Mouse (Mus musculus): ENCODE measurements around the gene Hspa5. TPM values are rescaled to one million over a fixed set of nuclear protein-coding genes. Genes with fewer than 3 reads are reported as not detected.
A peak's percentile ranks its signal among the peaks of the same experiment; 100 is the strongest.

Gene Hspa5
- polyA plus RNA-seq (2014; fragmentation: Nextera tagmentation; extraction: Ambion mirVana), result 423 and 537 TPM in 2 replicates

DNA sequence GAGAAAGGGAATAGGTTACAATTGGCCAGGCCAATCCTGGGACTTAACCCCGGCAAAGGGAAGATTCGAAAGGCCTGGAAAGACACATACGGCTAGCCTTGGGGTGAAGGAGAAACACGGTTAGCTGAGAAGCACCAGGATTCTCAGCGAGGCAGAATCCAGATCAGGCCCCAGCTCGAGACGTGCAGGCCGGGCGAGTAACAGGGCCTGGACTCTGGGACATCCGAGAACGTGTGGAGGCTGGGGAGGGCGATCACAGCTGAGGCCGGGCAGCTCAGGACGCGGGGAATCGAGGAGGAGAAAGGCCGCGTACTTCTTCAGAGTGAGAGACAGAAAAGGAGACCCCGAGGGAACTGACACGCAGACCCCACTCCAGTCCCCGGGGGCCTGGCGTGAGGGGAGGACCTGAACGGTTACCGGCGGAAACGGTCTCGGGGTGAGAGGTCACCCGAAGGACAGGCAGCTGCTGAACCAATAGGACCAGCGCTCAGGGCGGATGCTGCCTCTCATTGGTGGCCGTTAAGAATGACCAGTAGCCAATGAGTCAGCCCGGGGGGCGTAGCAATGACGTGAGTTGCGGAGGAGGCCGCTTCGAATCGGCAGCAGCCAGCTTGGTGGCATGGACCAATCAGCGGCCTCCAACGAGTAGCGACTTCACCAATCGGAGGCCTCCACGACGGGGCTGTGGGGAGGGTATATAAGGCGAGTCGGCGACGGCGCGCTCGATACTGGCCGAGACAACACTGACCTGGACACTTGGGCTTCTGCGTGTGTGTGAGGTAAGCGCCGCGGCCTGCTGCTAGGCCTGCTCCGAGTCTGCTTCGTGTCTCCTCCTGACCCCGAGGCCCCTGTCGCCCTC, at the start of gene Hspa5:
TSS of gene Hspa5 (plus strand) at position 603 of the 859 bp plus-strand sequence.
- peak within 1 kb of the TSS; percentile 79 for H3K4me2 ChIP-seq (replicated peaks)
- H3K27ac ChIP-seq, result peak within 1 kb of the TSS; percentile 95
- H3K4me1 ChIP-seq (replicated peaks; ENCODE audit: control insufficient read depth, insufficient read depth, low read length), result peaks cover 45% of the 10 kb centered on the region
- DNase-seq (ENCODE audit: low spot score), result peak; percentile 97
- peaks cover 38% of the 10 kb centered on the region for H3K36me3 ChIP-seq (replicated peaks; ENCODE audit: control insufficient read depth, insufficient read depth)
- no peaks in the 10 kb centered on the region for H3K27me3 ChIP-seq (ENCODE audit: control insufficient read depth, insufficient read depth, low read length)
- H3K4me3 ChIP-seq (replicated peaks; ENCODE audit: low read length), result peak within 1 kb of the TSS; percentile 91
- ATAC-seq (ENCODE audit: low FRiP score), result peak; percentile 99
- H3K9me3 ChIP-seq (ENCODE audit: control insufficient read depth, low read length), result no peaks in the 10 kb centered on the region
- peak within 1 kb of the TSS; percentile 95 for H3K9ac ChIP-seq
- under 1% methylated on average over 60 of the region's 60 CpGs for WGBS

DNA sequence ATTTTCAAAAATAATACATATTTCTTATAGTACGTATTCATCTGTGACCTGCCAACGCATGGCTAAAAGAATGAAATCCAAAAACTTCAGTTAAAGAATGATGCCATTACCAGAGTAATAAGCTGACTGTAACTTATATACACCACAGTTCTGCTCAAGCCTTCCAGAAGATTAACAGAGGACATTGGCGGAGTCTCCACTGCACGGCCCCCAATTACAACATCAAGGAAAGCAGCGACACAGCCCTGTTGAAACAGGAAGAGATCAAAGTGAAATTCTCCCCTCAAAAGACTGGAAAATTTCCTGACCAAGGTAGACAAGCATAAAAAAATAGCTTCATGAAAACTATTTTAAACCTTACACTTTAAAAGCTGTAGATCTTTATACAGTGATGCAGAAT, 46.5 kb upstream of the Hspa5 start:
- H3K9me3 ChIP-seq (ENCODE audit: control insufficient read depth, low read length), result no peaks in the 10 kb centered on the region
- H3K4me1 ChIP-seq (replicated peaks; ENCODE audit: control insufficient read depth, insufficient read depth, low read length), result no peaks in the 10 kb centered on the region
- DNase-seq (ENCODE audit: low spot score) (no peak), ATAC-seq (ENCODE audit: low FRiP score) (no peak)
- no peak overlapping the region for H3K27ac ChIP-seq
- peaks cover 84% of the 10 kb centered on the region for H3K36me3 ChIP-seq (replicated peaks; ENCODE audit: control insufficient read depth, insufficient read depth)
- no peak overlapping the region for H3K9ac ChIP-seq
- 96% methylated on average over 5 of the region's 5 CpGs for WGBS
- H3K4me3 ChIP-seq (replicated peaks; ENCODE audit: low read length), result no peak overlapping the region
- no peaks in the 10 kb centered on the region for H3K27me3 ChIP-seq (ENCODE audit: control insufficient read depth, insufficient read depth, low read length)
- no peak overlapping the region for H3K4me2 ChIP-seq (replicated peaks)

GRCm38 (mm10) chr2:34727045-34727728, 44.6 kb upstream of the Hspa5 start:
- DNase-seq (ENCODE audit: low spot score) (no peak), ATAC-seq (ENCODE audit: low FRiP score) (no peak)
- H3K36me3 ChIP-seq (replicated peaks; ENCODE audit: control insufficient read depth, insufficient read depth), result peaks cover 66% of the 10 kb centered on the region
- H3K4me1 ChIP-seq (replicated peaks; ENCODE audit: control insufficient read depth, insufficient read depth, low read length), result no peaks in the 10 kb centered on the region
- H3K9ac ChIP-seq, result no peak overlapping the region
- H3K27me3 ChIP-seq (ENCODE audit: control insufficient read depth, insufficient read depth, low read length), result no peaks in the 10 kb centered on the region
- no peak overlapping the region for H3K4me2 ChIP-seq (replicated peaks)
- no peak overlapping the region for H3K27ac ChIP-seq
- 94% methylated on average over 8 of the region's 8 CpGs for WGBS
- no peak overlapping the region for H3K4me3 ChIP-seq (replicated peaks; ENCODE audit: low read length)
- H3K9me3 ChIP-seq (ENCODE audit: control insufficient read depth, low read length), result no peaks in the 10 kb centered on the region

- no peaks in the 10 kb centered on the region for H3K36me3 ChIP-seq (replicated peaks; ENCODE audit: control insufficient read depth, insufficient read depth)
Measured at GRCm38 (mm10) chr2:34736626-34737025, 35.1 kb upstream of the Hspa5 start.

GRCm38 (mm10) chr2:34737911-34738310, 33.9 kb upstream of the Hspa5 start:
- WGBS, result 70% methylated on average over 1 of the region's 1 CpGs
- no peak for DNase-seq (ENCODE audit: low spot score)
- ATAC-seq (ENCODE audit: low FRiP score), result no peak
- Histone ChIP-seq H3K27me3 (ENCODE audit: control insufficient read depth, insufficient read depth, low read length) (no peaks in the 10 kb centered on the region), H3K9ac (no peak overlapping the region), H3K4me2 (replicated peaks) (no peak overlapping the region), H3K4me1 (replicated peaks; ENCODE audit: control insufficient read depth, insufficient read depth, low read length) (no peaks in the 10 kb centered on the region), H3K4me3 (replicated peaks; ENCODE audit: low read length) (no peak overlapping the region), H3K27ac (no peak overlapping the region), H3K9me3 (ENCODE audit: control insufficient read depth, low read length) (no peaks in the 10 kb centered on the region), H3K36me3 (replicated peaks; ENCODE audit: control insufficient read depth, insufficient read depth) (0 out of 2 replicates have a peak, but pooled peaks cover 11% of the 10 kb centered on the region)

More at GRCm38 (mm10) chr2:34736626-34737025, 35.1 kb upstream of the Hspa5 start:
- Histone ChIP-seq H3K27me3 (ENCODE audit: control insufficient read depth, insufficient read depth, low read length) (no peaks in the 10 kb centered on the region), H3K9me3 (ENCODE audit: control insufficient read depth, low read length) (no peaks in the 10 kb centered on the region), H3K4me1 (replicated peaks; ENCODE audit: control insufficient read depth, insufficient read depth, low read length) (no peaks in the 10 kb centered on the region), H3K4me2 (replicated peaks) (no peak overlapping the region), H3K9ac (no peak overlapping the region), H3K27ac (no peak overlapping the region), H3K4me3 (replicated peaks; ENCODE audit: low read length) (no peak overlapping the region)
- no peak for DNase-seq (ENCODE audit: low spot score)
- 91% methylated on average over 1 of the region's 1 CpGs for WGBS
- no peak for ATAC-seq (ENCODE audit: low FRiP score)

- WGBS, result 81% methylated on average over 1 of the region's 1 CpGs
- Histone ChIP-seq H3K4me2 (replicated peaks) (no peak overlapping the region), H3K27me3 (ENCODE audit: control insufficient read depth, insufficient read depth, low read length) (no peaks in the 10 kb centered on the region), H3K4me3 (replicated peaks; ENCODE audit: low read length) (no peak overlapping the region), H3K4me1 (replicated peaks; ENCODE audit: control insufficient read depth, insufficient read depth, low read length) (no peaks in the 10 kb centered on the region), H3K36me3 (replicated peaks; ENCODE audit: control insufficient read depth, insufficient read depth) (0 out of 2 replicates have a peak, but pooled peaks cover 15% of the 10 kb centered on the region), H3K27ac (no peak overlapping the region), H3K9ac (no peak overlapping the region), H3K9me3 (ENCODE audit: control insufficient read depth, low read length) (no peaks in the 10 kb centered on the region)
- ATAC-seq (ENCODE audit: low FRiP score), result no peak
- DNase-seq (ENCODE audit: low spot score), result no peak
Measured at GRCm38 (mm10) chr2:34739684-34740391, 31.9 kb upstream of the Hspa5 start.

DNA sequence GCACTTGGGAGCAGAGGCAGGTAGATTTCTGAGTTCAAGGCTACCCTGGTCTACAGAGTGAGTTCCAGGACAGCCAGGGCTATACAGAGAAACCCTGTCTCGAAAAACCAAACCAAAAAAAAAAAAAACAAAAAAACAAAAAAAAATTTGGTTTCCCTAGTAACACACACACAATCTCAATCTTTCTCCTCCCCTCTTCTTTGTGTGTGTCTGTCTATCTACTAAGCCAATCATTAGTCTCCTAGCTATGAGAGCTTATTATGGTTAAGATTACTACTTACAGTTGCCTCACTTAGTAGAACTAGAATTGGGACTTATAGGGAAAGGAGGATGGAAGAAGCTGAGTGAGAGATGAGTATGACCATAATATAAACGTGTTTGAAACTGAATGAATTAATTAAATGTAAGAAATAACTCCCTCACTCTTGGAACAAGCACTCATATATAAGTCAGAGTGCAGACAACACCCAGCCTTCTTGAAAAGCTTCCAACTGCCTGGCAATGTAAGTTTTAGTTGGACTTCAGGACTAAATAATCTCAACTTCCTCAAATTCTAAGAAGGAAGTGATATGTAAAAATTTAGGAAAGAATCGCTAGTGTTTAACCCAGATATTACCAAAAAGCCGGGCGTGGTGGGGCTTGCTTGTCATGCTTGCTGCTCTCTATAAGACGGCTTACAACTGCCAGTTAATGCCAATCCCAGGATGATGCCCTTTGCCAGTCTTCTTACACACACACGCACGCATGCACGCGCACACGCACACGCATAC, 30.2 kb upstream of the Hspa5 start:
- Histone ChIP-seq H3K4me3 (replicated peaks; ENCODE audit: low read length) (no peak overlapping the region), H3K4me2 (replicated peaks) (no peak overlapping the region), H3K27me3 (ENCODE audit: control insufficient read depth, insufficient read depth, low read length) (no peaks in the 10 kb centered on the region), H3K4me1 (replicated peaks; ENCODE audit: control insufficient read depth, insufficient read depth, low read length) (no peaks in the 10 kb centered on the region), H3K36me3 (replicated peaks; ENCODE audit: control insufficient read depth, insufficient read depth) (0 out of 2 replicates have a peak, but pooled peaks cover 15% of the 10 kb centered on the region), H3K9me3 (ENCODE audit: control insufficient read depth, low read length) (no peaks in the 10 kb centered on the region), H3K9ac (no peak overlapping the region), H3K27ac (no peak overlapping the region)
- DNase-seq (ENCODE audit: low spot score) (no peak), ATAC-seq (ENCODE audit: low FRiP score) (no peak)
- 94% methylated on average over 12 of the region's 12 CpGs for WGBS

DNA sequence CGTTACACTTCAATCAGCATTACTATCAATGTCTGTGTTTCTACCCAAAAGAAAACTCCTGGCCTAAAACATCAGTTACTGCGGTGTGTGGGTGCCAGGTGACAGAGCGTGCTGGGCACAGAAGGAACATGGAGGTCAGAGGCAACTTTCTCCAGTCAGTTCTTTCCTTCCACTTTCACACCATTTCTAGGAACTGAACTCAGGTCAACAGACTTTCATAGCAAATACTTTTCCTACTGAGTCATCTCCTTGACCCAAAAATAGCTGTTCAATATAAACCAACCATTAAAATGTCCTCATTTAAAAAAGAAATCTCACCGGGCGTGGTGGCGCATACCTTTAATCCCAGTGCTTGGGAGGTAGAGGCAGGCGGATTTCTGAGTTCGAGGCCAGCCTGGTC, 29.1 kb upstream of the Hspa5 start:
- Histone ChIP-seq H3K9ac (no peak overlapping the region), H3K36me3 (replicated peaks; ENCODE audit: control insufficient read depth, insufficient read depth) (0 out of 2 replicates have a peak, but pooled peaks cover 15% of the 10 kb centered on the region), H3K4me3 (replicated peaks; ENCODE audit: low read length) (no peak overlapping the region), H3K27ac (no peak overlapping the region), H3K4me1 (replicated peaks; ENCODE audit: control insufficient read depth, insufficient read depth, low read length) (no peaks in the 10 kb centered on the region), H3K27me3 (ENCODE audit: control insufficient read depth, insufficient read depth, low read length) (no peaks in the 10 kb centered on the region), H3K4me2 (replicated peaks) (no peak overlapping the region), H3K9me3 (ENCODE audit: control insufficient read depth, low read length) (no peaks in the 10 kb centered on the region)
- ATAC-seq (ENCODE audit: low FRiP score) (no peak), DNase-seq (ENCODE audit: low spot score) (no peak)
- 95% methylated on average over 8 of the region's 8 CpGs for WGBS

Data from hindbrain, embryonic 14.5 days (tissue).